Mouse (Mus musculus) urinary bladder, postnatal 36 days (tissue): Measurements from ENCODE around the gene Fam57a.
"Not testable (repeated sequence)": the region's sequence is repeated elsewhere in the genome, so short reads cannot be mapped to it uniquely, and the experiment has no call there.

Source experiments
- DNase-seq, 2 experiments: peaks; one replicate each; pipeline ENCODE4 v3.0.0; 2022; ENCODE audit warnings: low spot score in 2 of 2, mixed read lengths in 1 of 2

The Fam57a gene

DNA sequence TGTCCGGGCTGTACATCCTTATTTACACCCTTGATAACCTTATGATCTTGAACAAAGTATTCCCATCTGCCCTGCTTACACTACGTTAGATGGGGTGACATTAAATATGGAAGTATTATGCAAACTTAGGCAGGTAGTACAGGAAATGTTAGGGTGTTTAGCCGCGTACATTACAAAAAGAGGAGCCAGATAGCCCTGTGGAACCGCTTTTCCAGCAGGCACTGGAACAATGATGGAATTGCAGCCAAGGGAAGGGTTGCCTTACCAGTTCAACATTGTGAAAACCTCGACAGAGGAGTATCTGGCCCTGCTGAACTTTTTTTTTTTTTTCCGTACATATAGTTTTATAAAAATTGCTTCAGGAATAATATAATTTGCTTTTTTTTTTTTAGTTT, 672 bp downstream of the Fam57a start:
- no peak for DNase-seq

DNA sequence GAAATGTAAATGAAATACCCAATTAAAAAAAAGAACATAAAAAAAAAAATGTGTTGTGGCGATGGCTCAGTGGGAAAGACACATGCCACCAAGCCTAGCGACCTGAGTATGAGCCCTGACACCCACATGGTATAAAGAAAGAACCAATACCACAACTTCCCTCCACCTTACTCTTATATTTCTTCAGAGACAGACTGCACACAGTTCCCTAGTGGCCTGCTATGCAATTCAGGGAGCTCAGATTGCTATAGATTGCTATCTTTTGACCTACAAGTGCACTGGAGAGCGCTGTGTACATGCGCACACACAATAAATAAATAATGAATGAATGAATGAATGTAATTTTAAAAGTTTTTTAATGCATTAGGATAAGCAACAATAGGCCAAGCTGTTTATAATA, 4.3 kb downstream of the Fam57a start:
- DNase-seq: no peak

DNA sequence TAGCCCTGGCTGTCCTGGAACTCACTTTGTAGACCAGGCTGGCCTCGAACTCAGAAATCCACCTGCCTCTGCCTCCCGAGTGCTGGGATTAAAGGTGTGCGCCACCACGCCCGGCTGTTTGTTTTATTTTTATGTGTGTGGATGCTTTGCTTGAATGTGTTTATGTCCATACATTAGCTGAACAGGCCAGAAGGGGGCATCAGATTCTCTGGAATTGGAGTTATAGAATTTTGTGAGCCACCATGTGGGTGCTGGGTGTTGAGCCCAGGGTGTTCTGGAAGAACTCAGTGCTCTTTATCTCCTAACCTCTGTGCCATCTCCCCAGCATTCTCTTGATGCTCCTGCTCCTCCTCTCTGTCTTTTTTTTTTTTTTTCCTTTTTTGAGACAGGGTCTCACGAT, 7.4 kb downstream of the Fam57a start:
- no peak for DNase-seq

DNA sequence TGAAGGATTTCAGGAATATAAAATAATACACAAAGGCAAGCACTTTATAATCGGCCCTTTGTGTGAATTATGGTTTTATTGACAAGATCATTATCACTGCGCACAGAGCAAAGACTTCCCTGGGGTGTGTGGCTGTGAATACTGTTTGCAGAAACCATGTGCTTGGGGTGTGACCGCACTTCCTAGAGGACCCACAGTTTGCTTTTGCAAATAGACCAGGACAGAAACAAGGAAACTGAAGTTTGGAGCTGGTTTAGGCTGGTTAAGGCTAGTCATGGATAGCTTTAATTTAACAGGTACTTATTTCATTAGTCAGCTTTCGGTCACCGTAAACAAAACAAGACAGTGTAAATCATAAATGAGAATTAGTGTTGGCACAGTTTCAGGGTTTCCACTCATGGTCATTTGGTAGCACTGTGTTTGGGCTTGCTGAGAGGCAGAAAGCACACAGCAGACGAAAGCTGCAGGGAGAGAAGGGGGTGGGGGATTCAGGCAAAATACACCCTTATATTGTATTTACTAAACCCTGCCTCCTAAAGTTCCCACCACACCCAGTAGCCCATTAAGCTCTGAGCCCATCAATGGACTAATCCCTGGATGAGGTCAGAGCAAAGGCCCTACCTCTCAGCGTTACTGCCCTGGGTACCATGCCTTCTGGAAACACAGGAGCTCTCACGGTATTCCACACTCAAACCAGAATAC, 17.0 kb downstream of the Fam57a start:
- no peak for DNase-seq

DNA sequence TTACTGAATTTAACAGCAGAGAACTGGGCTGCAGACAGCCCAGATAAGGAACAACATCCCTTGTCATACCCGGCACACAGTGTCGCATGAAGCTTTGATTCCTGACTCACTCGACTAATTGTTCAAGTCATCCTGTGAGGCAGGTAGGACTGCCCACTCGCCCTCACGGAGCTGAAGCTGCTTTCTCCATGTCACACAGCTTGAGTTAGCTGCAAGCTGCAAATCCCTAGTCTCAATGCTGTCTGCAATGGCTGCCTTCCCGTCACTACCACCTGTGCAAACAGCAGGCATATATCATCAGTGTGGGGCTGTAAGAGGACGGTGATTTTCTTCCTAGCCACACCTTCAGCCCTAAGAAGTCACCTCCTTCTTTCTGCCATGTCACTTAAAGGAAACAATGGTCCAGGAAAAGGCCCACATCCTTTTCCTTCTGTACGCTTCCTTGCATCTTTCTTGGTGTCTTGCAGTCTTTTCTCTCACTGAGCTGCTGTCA, 17.6 kb downstream of the Fam57a start:
- no peak for DNase-seq

DNA sequence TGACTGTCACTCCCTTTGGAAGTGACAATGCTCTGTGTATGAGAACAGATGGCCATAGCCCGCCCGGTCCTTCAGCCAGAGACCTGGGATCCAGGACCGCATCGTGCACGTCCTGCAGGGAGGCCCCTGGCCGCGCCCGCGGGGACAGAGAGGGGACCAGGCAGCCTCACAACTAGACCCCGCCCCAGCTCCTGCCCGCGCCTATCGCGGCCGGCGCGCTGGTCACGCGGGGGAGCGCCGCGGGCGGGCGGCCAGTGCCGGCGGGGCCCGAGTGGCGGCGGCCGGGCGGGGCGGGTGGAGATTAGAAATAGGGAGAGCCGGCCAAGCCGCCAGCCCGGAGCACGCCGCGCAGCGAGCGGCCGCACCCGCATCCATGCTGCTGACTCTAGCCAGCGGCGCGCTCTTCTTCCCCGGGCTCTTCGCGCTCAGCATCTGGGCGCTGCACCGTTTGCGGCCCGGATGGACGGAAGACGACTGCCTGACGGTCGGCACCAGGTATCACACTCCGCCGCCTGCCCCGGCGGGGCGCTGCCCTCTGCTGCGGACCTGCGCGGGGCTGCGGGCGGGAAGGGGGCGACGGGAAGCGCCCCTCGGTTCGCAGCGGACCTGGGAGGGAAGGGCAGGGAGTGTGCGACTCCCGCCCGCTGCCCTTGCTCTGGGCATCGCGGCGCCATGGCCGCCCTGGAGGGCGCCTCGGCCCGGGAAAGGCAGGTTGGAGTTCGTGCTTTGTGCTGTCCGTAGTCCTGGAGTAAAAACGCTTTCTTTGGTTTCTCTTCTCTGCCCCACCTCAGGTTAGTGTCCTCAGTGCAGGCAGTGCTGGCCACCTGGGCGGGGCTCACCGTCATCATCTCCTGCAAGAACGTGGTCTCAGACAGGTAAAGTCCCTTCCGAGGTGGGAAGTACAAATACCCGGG, 22.5 kb downstream of the Fam57a start:
- DNase-seq: peak; percentile 84 to 88

DNA sequence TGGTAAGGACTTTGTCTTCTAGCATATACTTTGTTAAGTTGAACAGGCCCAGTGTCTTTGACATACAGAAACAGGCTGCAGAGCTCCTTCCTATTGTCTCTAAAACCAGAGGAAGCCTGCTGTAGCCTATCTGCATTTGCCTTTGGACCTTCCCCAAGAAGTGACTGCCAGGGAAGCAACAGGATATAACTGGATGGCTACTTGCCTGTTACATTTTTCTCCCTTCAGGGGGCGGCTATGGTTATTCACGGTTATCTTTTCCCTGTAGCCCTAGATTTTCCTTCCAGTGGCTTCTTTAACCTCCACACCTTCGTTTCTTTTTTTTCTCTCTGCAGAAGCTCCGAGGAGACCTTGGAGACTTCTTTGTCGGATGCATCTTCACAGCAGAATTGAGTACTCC, 27.3 kb downstream of the Fam57a start:
- no peak for DNase-seq

DNA sequence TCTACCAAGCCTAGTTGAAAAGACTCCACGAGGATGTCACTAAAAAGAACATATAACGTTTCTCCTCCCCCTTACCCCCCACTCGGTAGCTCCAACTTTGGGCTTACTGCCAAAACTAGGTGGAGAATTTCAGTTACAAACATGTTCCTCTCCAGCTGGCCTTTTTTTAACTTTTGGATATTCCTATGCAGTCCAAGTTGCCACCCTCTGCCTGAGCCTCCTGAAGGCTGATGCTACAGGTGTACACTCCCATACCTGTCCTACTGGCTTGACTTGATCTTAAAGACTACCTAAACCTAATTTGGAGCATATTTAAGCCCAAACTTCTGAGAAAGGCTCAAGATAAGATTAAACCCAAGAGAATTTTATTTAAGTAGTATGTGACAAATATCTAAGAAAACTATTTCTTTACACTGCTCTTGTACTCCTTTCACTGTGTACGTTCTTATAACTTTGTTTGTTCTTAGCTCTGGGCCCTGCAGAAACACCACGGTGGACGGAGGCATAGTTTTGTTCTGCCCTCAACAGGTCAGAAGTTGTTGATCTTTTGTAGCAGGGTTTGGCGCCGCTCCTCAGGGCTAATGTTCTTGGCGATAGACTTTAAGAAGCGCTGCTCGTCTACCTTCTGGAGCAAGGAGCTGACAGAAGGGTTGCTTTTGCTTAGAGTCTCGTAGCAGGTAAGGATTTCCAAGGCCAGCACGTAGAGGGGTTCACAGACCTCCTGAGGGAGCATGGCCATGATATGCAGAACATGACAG, 30.9 kb downstream of the Fam57a start:
- no peak for DNase-seq

DNA sequence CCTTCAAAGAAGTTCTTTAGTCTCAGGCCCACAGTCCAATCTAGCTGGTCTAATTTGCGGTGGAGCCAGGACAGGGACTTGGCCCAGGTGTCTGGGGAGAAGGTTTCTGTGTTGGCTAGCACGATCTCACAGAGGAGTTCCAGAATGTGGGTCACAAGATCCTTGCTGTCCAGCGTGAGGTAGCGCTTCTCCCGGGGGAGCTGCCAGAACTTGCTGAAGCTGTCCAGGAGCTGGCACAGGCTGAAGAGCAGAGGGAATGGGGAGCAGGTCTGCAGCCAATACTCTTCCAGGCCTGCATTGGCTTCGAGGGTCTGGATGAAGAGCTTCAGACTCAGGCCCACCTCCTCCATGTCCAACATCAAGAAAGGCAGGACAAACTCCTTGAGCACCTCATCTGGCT, 32.1 kb downstream of the Fam57a start:
- not testable (repeated sequence) for DNase-seq

DNA sequence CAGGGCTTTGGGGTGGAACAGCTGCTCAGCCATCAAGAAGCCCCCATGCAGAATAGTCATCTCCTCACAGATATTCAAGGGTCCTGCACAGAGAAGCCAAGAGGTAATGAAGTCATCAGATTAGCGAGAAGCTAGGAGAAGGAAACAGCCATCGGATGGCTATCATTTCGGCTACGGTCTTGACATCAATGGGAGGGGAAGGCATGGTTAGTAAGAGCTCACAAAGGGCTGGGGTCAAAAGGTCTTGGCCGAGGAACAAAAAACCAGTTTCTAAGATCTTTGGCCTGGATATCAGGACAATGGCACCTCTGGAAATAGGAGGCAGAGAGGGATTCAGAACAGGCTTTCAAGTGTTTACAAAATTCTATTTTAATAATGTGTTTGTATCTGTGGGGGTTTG, 34.4 kb downstream of the Fam57a start:
- no peak for DNase-seq

DNA sequence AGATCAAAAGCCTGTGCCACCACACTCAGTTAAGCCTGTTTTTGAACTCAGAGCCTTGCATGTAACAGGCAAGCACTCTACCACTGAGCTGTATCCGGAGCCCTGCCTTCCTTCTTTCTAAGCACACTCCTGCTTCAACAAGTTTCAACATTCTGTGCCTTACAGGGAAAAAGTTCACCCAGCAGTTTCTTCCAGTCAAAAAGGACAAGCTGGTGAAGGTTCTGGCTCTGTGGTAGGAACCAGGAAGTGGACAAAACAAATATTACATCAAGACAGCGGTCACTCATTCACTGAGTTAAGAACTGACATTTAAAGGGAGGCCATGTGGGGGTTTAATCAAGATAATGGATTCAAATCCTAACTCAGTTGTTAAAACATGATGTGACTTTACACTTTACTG, 35.5 kb downstream of the Fam57a start:
- no peak for DNase-seq

DNA sequence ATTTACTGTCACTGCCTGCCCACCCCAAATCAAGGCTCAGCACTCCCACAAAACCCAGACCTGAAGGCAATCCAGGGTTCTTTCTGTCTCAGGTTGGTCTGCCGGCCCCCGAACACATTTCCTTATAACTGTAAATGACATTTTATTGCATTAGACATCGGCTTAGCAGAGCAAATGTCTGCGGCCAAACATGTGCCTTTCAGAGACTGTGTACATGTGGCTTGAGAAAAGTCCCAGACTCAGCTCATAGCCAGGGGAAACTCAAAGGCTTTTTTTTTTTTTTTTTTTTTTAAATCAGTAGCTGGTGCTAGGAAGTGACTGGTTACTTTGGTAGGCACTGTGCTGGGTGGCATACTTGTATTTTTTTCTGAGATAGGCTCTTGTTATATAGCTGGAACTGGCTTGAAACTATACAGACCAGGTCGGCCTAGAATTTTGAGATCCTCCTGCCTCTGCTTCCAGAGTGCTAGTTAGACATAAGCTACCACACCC, 36.6 kb downstream of the Fam57a start:
- DNase-seq: no peak

DNA sequence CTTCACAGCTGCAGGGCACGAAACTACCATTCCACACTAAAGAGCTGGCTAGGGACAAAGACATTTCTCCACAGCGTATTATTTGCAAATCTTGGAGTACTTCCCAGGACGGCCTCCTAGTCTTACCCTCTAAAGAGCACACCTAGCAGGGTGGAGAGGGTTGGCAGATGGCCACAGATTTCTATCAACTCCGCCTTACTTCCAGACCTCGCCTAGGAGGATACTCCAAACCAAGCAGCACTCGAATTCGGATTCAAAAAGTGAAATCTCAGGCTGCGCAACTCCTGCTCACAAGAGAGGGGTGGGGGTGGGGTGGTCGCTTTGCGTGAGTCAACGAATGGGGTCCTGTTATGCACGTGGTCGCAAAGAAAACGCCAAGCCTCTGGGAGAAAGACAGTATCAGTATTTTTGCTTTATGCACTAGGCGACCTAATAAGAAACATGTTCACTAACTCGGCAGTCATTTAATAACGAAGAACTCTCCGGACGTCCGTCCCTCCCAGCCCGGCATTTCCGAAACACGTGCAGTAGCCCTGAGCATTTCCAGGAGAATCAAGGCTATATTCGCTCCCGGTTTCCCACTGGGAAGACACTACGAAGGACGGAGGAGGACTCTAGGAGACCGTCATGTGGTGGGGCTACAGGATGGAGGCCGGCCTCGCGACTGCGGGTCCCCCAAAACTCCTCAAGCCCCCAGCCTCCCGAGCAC, 37.4 kb downstream of the Fam57a start:
- peak; percentile 46 to 48 for DNase-seq

DNA sequence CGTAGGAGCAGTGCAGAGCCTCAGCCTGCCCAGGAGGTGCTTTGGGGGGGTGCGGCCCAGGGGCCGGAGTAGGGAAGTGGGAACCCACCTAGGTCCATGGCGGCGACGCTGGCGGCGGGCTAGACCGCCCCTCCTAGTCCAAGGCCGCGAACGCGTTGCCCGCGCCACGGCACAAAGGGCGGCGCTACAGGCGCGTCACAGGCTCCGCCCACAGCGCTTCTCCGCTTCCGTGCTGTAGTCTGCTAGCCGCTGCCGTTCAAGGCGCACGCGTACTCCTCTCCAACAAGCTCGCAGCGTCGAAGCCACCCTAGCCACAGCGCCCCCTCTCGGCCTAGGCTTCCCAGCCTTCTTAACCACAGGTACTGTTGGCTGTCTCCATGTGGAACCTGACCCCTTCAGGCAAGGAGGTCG, 37.9 kb downstream of the Fam57a start, which contains the start of the genes Dbil5 and Gemin4:
TSS of gene Dbil5 (plus strand) at position 219 of the 411 bp plus-strand sequence.
TSS of gene Gemin4 (minus strand) at position 275 of the 411 bp plus-strand sequence.
- DNase-seq: peak; percentile 93 to 96

DNA sequence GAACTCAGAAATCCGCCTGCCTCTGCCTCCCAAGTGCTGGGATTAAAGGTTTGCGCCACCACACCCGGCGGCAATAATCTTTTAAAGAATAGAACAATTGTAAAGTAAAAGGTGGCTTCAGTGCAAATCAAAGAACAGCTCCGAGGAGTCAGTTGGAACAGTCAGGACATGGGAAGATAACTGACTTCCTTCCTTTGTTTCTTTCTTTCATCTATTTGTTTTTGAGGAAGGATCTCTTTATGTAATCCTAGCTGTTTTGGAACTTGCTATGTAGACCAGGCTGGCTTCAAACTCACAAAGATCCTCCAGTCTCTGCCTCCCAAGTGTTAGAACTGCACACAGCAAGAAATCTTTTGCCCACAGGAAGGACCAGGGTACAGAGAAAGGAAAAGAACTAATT, 45.2 kb downstream of the Fam57a start:
- DNase-seq: no peak

DNA sequence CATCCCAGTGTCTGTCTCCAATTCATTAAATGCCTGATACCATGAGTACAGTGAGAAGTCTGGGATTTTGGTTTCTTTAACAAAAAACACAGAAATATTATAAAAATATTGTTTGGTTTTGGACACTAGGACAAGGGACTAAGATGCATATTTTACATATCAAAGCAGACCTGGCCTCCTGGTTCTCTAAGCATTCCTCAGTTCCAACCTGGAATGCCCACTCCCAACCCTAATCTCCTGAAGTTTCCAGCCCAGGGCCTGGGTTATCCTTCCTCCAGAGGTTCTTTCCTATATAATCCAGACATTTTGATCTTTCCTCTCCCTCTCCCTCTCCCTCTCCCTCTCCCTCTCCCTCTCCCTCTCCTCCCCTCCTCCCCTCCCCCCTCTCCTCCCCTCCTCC, 45.6 kb downstream of the Fam57a start:
- no peak for DNase-seq

DNA sequence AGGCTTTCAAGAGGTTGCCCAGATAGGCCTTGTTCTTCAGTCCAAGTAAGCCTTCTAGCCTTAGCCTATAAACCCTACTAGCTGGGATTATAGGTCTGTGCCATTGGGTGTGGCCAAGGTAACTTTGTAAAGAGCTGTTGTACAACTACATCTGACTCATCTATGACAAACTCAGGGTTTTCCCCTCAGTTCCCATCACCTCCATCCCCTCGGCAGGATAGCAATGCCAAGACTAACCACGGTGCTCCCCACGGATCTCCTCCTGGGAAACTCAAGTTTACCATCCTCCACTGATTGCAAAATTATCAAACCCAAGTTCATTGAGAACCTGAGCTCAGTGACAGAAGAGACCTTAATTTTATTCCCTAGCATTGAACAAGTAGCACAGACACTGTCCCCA, 56.7 kb downstream of the Fam57a start:
- DNase-seq: no peak

DNA sequence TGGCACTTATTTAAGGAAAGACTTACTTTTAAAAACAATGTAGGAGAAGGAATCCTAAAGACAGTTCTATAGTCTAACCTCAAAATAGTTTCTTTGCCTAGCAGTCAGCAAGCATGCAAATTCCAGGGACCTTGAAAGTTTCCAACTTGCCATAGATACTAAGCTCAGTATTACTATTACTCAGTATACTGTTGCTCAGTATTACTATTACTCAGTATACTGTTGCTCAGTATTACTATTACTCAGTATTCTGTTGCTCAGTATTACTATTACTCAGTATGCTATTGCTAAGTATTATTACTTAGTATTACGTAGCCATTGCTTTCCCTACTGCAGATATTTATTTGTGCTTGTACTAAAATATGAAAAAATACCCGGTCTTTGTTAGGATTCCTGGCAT, 60.3 kb downstream of the Fam57a start:
- DNase-seq: no peak

DNA sequence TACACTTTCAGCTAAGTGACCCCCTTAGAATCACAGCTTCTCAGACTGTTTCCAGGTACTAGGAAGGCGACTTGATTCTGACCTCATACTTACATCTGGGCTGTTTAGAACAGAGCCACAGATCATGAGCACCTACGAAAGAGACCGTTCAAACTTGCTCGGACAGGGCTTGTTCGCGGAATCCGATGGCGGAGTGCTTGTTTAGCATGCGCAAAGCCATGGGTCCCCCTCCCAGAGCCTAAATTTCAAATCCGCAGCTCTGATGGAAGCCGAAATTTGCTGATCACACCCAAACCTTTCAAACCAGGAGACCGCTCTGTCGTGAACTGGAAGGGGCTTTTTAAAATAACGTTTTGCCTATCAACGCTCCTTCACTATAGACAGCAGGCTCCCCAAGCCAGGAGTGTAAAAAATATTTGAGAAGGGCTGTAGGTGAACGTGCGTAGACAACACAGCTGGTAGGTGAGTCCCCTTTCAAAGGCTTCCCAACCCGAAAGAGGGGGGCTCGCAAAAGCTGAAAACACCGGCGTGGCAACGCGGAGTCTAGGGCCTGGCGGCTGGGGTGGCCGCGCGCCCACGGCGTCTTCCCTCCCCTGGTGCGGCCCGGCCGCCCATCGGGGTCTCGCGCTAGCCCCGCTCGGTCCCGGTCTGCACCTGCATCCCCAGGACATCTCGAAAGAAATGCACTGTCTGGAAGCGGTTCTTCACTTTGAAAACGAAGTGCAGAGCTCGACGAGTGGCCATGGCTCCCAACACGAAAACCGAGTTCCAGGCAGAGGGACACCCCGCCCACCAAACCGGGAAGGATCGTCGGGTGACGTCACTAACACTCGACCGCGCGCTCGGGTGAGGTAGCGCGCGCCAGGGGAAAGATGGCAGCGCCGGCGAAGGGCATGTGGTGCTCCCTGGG, 63.7 kb downstream of the Fam57a start, which contains the start of the genes Mrm3 and Glod4:
TSS of gene Mrm3 (plus strand) at position 815 of the 910 bp plus-strand sequence.
TSS of gene Glod4 (minus strand) at position 825 of the 910 bp plus-strand sequence.
- DNase-seq: peak; percentile 91
